8 mouse cellular contexts compared by ENCODE assay signal in genomic region chr14:25765921-25766320, GRCm38 (mm10). TPM values are rescaled to one million over a fixed set of nuclear protein-coding genes. Genes with fewer than 3 reads are reported as not detected.
DNase-seq lines count a peak whose midpoint lies in the region; ATAC-seq and TF ChIP-seq lines count a peak whose summit lies in the region.

No protein-coding gene starts in this region.

- H3K36me3 ChIP-seq in lung, postnatal 0 days (ENCODE audit: insufficient read depth, low read length), result no peaks in the 10 kb centered on the region; the same call in 1 of the 2 replicates
- no peaks in the 10 kb centered on the region for H3K36me3 ChIP-seq in forebrain, embryonic 11.5 days (ENCODE audit: control insufficient read depth, insufficient read depth, low read length)
- H3K36me3 ChIP-seq in midbrain, embryonic 10.5 days, result no peaks in the 10 kb centered on the region

- H3K9me3 ChIP-seq in lung, postnatal 0 days (ENCODE audit: low read length), result no peaks in the 10 kb centered on the region
- H3K9me3 ChIP-seq in forebrain, embryonic 11.5 days (ENCODE audit: control insufficient read depth, low read length), result no peaks in the 10 kb centered on the region
- no peaks in the 10 kb centered on the region for H3K9me3 ChIP-seq in midbrain, embryonic 10.5 days (replicated peaks)

- ATAC-seq in lung, postnatal 0 days, result no peak
- ATAC-seq in forebrain, embryonic 11.5 days (replicated peaks; ENCODE audit: low FRiP score), result no peak
- ATAC-seq in megakaryocyte progenitor cell, adult 5-6 weeks (replicated peaks; ENCODE audit: poor library complexity), result no peak

- DNase-seq in lung, postnatal 0 days (ENCODE audit: low spot score), result no peak
- DNase-seq in lung, postnatal 25 days (ENCODE audit: low spot score), result no peak
- DNase-seq in forebrain, embryonic 11.5 days (ENCODE audit: low spot score), result peak; percentile 69
- peak; percentile 62 to 77 for DNase-seq in layer of hippocampus, adult 18-20 months (ENCODE audit: low spot score in 2 of 2)
- DNase-seq in midbrain, embryonic 10.5 days (ENCODE audit: low spot score), result no peak
- no peak for DNase-seq in ovary, postnatal 10 days (ENCODE audit: low spot score)
- DNase-seq in urinary bladder, postnatal 36 days (ENCODE audit: low spot score in 2 of 2), result no peak

- no peak overlapping the region for H3K27ac ChIP-seq in lung, postnatal 0 days (ENCODE audit: low read length)
- 0 out of 2 replicates have a peak overlapping the region, but pooled peaks have one; percentile 20 for H3K27ac ChIP-seq in forebrain, embryonic 11.5 days (ENCODE audit: low read depth, low read length)
- H3K27ac ChIP-seq in midbrain, embryonic 10.5 days (replicated peaks), result peak overlapping the region; percentile 63; the same call in 1 of the 2 replicates

- H3K9ac ChIP-seq in lung, postnatal 0 days (replicated peaks; ENCODE audit: low read depth), result no peak overlapping the region
- H3K9ac ChIP-seq in forebrain, embryonic 11.5 days (ENCODE audit: low read length), result peak overlapping the region; percentile 7; the same call in 1 of the 2 replicates

- TF ChIP-seq CTCF in lung, postnatal 0 days (IDR thresholded peaks at IDR 0.05), result no peak

- peak overlapping the region; percentile 88 for H3K4me2 ChIP-seq in lung, postnatal 0 days (replicated peaks; ENCODE audit: low read depth, low read length)
- H3K4me2 ChIP-seq in forebrain, embryonic 11.5 days (ENCODE audit: low read depth, low read length, severe bottlenecking), result peak overlapping the region; percentile 6

- no peak for TF ChIP-seq EP300 in lung, postnatal 0 days (IDR thresholded peaks at IDR 0.05)

- 37% methylated on average over 8 of the region's 8 CpGs for WGBS in lung, postnatal 0 days
- WGBS in forebrain, embryonic 11.5 days, result 16% methylated on average over 8 of the region's 8 CpGs
- WGBS in midbrain, embryonic 10.5 days, result 35% methylated on average over 8 of the region's 8 CpGs

- no peaks in the 10 kb centered on the region for H3K27me3 ChIP-seq in lung, postnatal 0 days (replicated peaks; ENCODE audit: insufficient read depth, low read length)
- no peaks in the 10 kb centered on the region; the same call in 1 of the 2 replicates for H3K27me3 ChIP-seq in forebrain, embryonic 11.5 days (ENCODE audit: control insufficient read depth, insufficient read depth, low read length)
- peaks cover 47% of the 10 kb centered on the region for H3K27me3 ChIP-seq in midbrain, embryonic 10.5 days (ENCODE audit: low read depth, poor library complexity, severe bottlenecking)

- H3K4me1 ChIP-seq in lung, postnatal 0 days (ENCODE audit: insufficient read depth, low read depth, low read length), result peaks cover 7% of the 10 kb centered on the region; the same call in 1 of the 2 replicates
- peaks cover 27% of the 10 kb centered on the region for H3K4me1 ChIP-seq in forebrain, embryonic 11.5 days (replicated peaks; ENCODE audit: control insufficient read depth, insufficient read depth, low read length)
- H3K4me1 ChIP-seq in midbrain, embryonic 10.5 days, result peaks cover 57% of the 10 kb centered on the region

- no peak overlapping the region for H3K4me3 ChIP-seq in lung, postnatal 0 days (ENCODE audit: low read depth, low read length)
- H3K4me3 ChIP-seq in forebrain, embryonic 11.5 days (ENCODE audit: low read depth, low read length), result no peak overlapping the region
- H3K4me3 ChIP-seq in midbrain, embryonic 10.5 days, result no peak overlapping the region

RNA-seq across cellular contexts. Expression of gene Zcchc24, which starts 2.9 kb away (rescaled TPM):
- 19.3 and 19.5 TPM in 2 replicates for polyA plus RNA-seq in lung, postnatal 0 days (2015; fragmentation: Nextera tagmentation; extraction: Ambion mirVana)
- polyA plus RNA-seq in forebrain, embryonic 11.5 days (2014; fragmentation: Nextera tagmentation; extraction: Ambion mirVana), result 12.8 and 15.2 TPM in 2 replicates
- total RNA-seq in layer of hippocampus, adult 18-20 months (2021), result 10 to 100 TPM; 61.8 to 65.7 TPM
- polyA plus RNA-seq in midbrain, embryonic 10.5 days (2016; fragmentation: Nextera tagmentation; extraction: Ambion mirVana), result 6.4 and 9.9 TPM in 2 replicates
- total RNA-seq in megakaryocyte progenitor cell, adult 5-6 weeks (2015), result 1.2 and 1.3 TPM in 2 replicates
- 0.41 and 0.92 TPM in 2 replicates for total RNA-seq in megakaryocyte progenitor cell, adult 5-6 weeks (2017)

Comparison
In these comparisons a context has a peak if more than half of its experiments do, and no peak if none do; other contexts are left out.
1. DNase-seq: peak in forebrain, embryonic 11.5 days (single experiment) and layer of hippocampus, adult 18-20 months (2 of 2); none in lung, postnatal 0 days (single experiment), lung, postnatal 25 days (single experiment), midbrain, embryonic 10.5 days (single experiment), ovary, postnatal 10 days (single experiment) and urinary bladder, postnatal 36 days (0 of 2).